Mouse (Mus musculus) forebrain, embryonic 11.5 days (tissue): Measurements from ENCODE around the gene Syngr1. TPM values are rescaled to one million over a fixed set of nuclear protein-coding genes. Genes with fewer than 3 reads are reported as not detected.

Source experiments
- ATAC-seq: fragments of 200-750 bp; cut with Nextera tagmentation; replicated peaks from 2 replicates; pipeline ENCODE4 v1.8.0; 2017; ENCODE audit warnings: moderate TSS enrichment; ENCODE audit not compliant: low FRiP score
- DNase-seq: peaks from one replicate; pipeline ENCODE4 v3.0.0-alpha.2; 2017; ENCODE audit warnings: low spot score
- H3K27ac ChIP-seq: fragments of 300-500 bp; sonication (generic); 2 replicates; pipeline ENCODE4 v1.5.1; 2014; ENCODE audit warnings: low read depth, low read length
- H3K27me3 ChIP-seq: fragments of 300-500 bp; sonication (generic); 2 replicates; pipeline ENCODE4 v1.6.1; 2014; ENCODE audit warnings: mild to moderate bottlenecking, low read length, mixed read lengths; ENCODE audit not compliant: control insufficient read depth, insufficient read depth
- H3K36me3 ChIP-seq: fragments of 300-500 bp; sonication (generic); 2 replicates; pipeline ENCODE4 v1.6.1; 2014; ENCODE audit warnings: mild to moderate bottlenecking, low read length, moderate library complexity, mixed read lengths; ENCODE audit not compliant: control insufficient read depth, insufficient read depth
- H3K4me1 ChIP-seq: fragments of 300-500 bp; sonication (generic); replicated peaks from 2 replicates; pipeline ENCODE4 v1.6.1; 2014; ENCODE audit warnings: low read length, mixed read lengths; ENCODE audit not compliant: control insufficient read depth, insufficient read depth
- H3K4me2 ChIP-seq: fragments of 300-500 bp; sonication (generic); 2 replicates; pipeline ENCODE4 v1.6.1; 2014; ENCODE audit warnings: low read depth, mild to moderate bottlenecking, low read length, moderate library complexity, mixed read lengths; ENCODE audit not compliant: severe bottlenecking
- H3K4me3 ChIP-seq: fragments of 300-500 bp; sonication (generic); 2 replicates; pipeline ENCODE4 v1.5.1; 2014; ENCODE audit warnings: low read depth, low read length
- H3K9ac ChIP-seq: fragments of 300-500 bp; sonication (generic); 2 replicates; pipeline ENCODE4 v1.6.1; 2014; ENCODE audit warnings: low read length
- H3K9me3 ChIP-seq: fragments of 300-500 bp; sonication (generic); 2 replicates; pipeline ENCODE4 v1.6.1; 2016; ENCODE audit warnings: low read length, mixed read lengths; ENCODE audit not compliant: control insufficient read depth
- WGBS: fragments of 180-500 bp; shearing (Covaris S2); extraction: QIAGEN DNeasy Blood & Tissue Kit; methylation state at CpG from one replicate; pipeline ENCODE4 v1.1.7; 2014; 5-methylcytosine and 5-hydroxymethylcytosine counted together
- polyA plus RNA-seq: library from polyadenylated mRNA; unstranded; fragments of >200 nt; fragmentation: Nextera tagmentation; extraction: Ambion mirVana; gene quantifications from 2 replicates; pipeline ENCODE4 v1.2.1, GENCODE M21; 2014

Gene Syngr1
- polyA plus RNA-seq, 1 experiment from 2014 or later = 11.3 TPM

DNA sequence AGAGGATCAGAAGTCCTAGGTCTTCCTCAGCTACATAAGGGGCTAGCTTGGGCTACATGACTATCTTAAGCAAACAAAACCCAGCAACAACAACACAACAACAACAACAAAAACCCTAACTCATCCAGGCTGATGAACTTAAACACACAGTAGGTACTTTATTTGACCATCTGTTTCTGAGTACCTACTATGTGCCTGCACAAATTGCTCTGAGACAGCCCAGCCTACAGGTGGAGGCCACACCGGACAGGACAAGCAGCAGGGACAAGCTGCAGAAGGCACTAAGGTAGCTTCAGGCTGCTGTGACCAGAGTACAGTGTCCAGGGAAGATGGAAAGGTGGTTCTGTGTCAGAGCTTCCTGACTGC lies 17.9 kb upstream of the Syngr1 start:
- 96% methylated on average over 1 of the region's 1 CpGs for WGBS
- Histone ChIP-seq H3K4me3 (no peak overlapping the region), H3K27me3 (no peaks in the 10 kb centered on the region), H3K9ac (no peak overlapping the region), H3K4me1 (no peaks in the 10 kb centered on the region; the same call in 1 of the 2 replicates), H3K27ac (no peak overlapping the region), H3K4me2 (no peak overlapping the region), H3K36me3 (peaks cover 7% of the 10 kb centered on the region; the same call in 1 of the 2 replicates), H3K9me3 (no peaks in the 10 kb centered on the region)
- DNase-seq = no peak
- no peak for ATAC-seq

GRCm38 (mm10) chr15:80074663-80075373 lies 16.3 kb upstream of the Syngr1 start:
- H3K36me3 ChIP-seq = peaks cover 13% of the 10 kb centered on the region
- no peaks in the 10 kb centered on the region for H3K9me3 ChIP-seq
- H3K9ac ChIP-seq = no peak overlapping the region
- no peak for DNase-seq
- H3K27ac ChIP-seq = peak overlapping the region; percentile 21; the same call in 1 of the 2 replicates
- 83% methylated on average over 6 of the region's 6 CpGs for WGBS
- H3K27me3 ChIP-seq = no peaks in the 10 kb centered on the region
- H3K4me3 ChIP-seq = no peak overlapping the region
- H3K4me1 ChIP-seq = no peaks in the 10 kb centered on the region; the same call in 1 of the 2 replicates
- no peak overlapping the region for H3K4me2 ChIP-seq
- ATAC-seq = no peak

- Histone ChIP-seq H3K4me1 (peaks cover 2% of the 10 kb centered on the region; the same call in 1 of the 2 replicates), H3K27me3 (no peaks in the 10 kb centered on the region), H3K4me3 (no peak overlapping the region), H3K4me2 (no peak overlapping the region), H3K9me3 (no peaks in the 10 kb centered on the region), H3K36me3 (peaks cover 17% of the 10 kb centered on the region), H3K9ac (no peak overlapping the region), H3K27ac (no peak overlapping the region)
- DNase-seq (no peak), ATAC-seq (no peak)
- 54% methylated on average over 3 of the region's 3 CpGs for WGBS
Measured at GRCm38 (mm10) chr15:80075374-80075694, 15.8 kb upstream of the Syngr1 start.

GRCm38 (mm10) chr15:80075733-80076337 lies 15.3 kb upstream of the Syngr1 start:
- ATAC-seq (0 out of 2 replicates have a peak, but pooled peaks have one; percentile 16), DNase-seq (no peak)
- Histone ChIP-seq H3K4me2 (no peak overlapping the region), H3K27me3 (no peaks in the 10 kb centered on the region), H3K27ac (0 out of 2 replicates have a peak overlapping the region, but pooled peaks have one; percentile 31), H3K36me3 (peaks cover 21% of the 10 kb centered on the region), H3K4me1 (peaks cover 3% of the 10 kb centered on the region; the same call in 1 of the 2 replicates), H3K4me3 (no peak overlapping the region), H3K9ac (no peak overlapping the region), H3K9me3 (no peaks in the 10 kb centered on the region)
- WGBS = 30% methylated on average over 5 of the region's 5 CpGs

- Histone ChIP-seq H3K27me3 (no peaks in the 10 kb centered on the region), H3K27ac (0 out of 2 replicates have a peak overlapping the region, but pooled peaks have one; percentile 31), H3K4me3 (no peak overlapping the region), H3K36me3 (peaks cover 26% of the 10 kb centered on the region), H3K4me1 (peaks cover 8% of the 10 kb centered on the region; the same call in 1 of the 2 replicates), H3K4me2 (no peak overlapping the region), H3K9ac (no peak overlapping the region), H3K9me3 (no peaks in the 10 kb centered on the region)
- DNase-seq = peak; percentile 89
- ATAC-seq = peak; percentile 42
- 1% methylated on average over 2 of the region's 2 CpGs for WGBS
Measured at GRCm38 (mm10) chr15:80076338-80077136, 14.6 kb upstream of the Syngr1 start.

DNA sequence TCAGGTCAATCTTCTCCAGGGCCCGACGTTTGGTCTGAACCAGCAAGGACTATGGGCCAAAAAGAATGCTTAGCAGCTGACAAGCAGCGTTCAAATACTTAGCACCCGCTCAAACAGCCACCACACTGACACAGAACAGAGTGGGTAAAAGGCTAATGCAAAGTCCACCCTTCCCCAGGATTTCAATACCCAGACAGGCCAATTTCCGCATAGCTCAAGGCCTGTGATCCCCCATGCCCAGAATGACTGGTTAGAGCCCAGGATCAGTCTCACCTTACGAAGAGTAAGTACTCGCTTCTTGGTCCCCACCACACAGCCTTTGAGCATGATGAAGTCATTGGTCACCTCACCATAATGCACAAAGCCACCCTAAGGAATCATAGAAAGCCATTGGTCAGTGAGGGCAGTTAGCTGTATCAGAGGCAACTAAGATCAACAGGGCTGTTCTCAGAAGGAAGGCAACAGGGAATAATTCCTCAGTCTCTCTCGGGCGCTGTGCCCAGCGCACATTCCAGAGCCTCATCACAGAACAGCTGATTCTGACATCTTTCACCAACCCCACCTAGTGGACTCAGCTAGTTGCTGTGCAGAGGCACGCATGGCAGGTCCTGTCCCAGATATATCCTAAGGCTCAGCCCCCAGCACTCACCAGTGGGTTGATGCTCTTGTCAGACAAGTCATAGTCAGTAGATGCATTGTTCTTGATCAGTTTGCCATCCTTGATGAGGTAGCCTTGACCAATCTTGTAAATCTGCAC lies 12.9 kb upstream of the Syngr1 start:
- no peaks in the 10 kb centered on the region for H3K9me3 ChIP-seq
- H3K4me3 ChIP-seq = no peak overlapping the region
- no peak overlapping the region for H3K4me2 ChIP-seq
- H3K9ac ChIP-seq = no peak overlapping the region
- DNase-seq = no peak
- no peak for ATAC-seq
- no peak overlapping the region for H3K27ac ChIP-seq
- H3K36me3 ChIP-seq = peaks cover 26% of the 10 kb centered on the region
- 80% methylated on average over 11 of the region's 11 CpGs for WGBS
- peaks cover 13% of the 10 kb centered on the region for H3K4me1 ChIP-seq
- H3K27me3 ChIP-seq = no peaks in the 10 kb centered on the region

DNA sequence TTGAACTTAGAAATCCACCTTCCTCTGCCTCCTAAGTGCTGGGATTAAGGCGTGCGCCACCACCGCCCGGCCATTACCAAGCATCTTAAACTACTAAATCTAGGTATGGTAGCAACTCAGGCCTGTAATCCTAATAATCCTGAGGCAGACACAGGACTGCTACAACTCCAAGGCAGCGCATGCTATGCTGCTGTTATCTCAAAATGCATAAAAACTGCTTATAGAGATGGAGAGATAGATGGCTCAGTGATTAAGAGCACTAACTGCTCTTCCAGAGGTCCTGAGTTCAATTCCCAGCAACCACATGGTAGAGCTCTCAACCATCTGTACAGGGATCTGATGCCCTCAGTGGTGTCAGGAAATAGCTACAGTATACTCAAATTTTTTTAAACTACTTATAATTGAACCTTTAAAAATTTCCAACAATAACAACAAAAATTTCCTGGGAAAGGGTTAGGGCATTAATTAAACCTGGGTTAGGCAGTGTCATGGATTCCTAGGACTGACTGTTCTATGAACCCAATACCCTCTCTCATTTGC lies 11.9 kb upstream of the Syngr1 start:
- 88% methylated on average over 5 of the region's 5 CpGs for WGBS
- Histone ChIP-seq H3K27ac (no peak overlapping the region), H3K27me3 (no peaks in the 10 kb centered on the region), H3K4me2 (no peak overlapping the region), H3K4me3 (no peak overlapping the region), H3K9ac (no peak overlapping the region; the same call in 1 of the 2 replicates), H3K9me3 (no peaks in the 10 kb centered on the region), H3K36me3 (peaks cover 26% of the 10 kb centered on the region), H3K4me1 (peaks cover 13% of the 10 kb centered on the region)
- DNase-seq = no peak
- ATAC-seq = no peak

DNA sequence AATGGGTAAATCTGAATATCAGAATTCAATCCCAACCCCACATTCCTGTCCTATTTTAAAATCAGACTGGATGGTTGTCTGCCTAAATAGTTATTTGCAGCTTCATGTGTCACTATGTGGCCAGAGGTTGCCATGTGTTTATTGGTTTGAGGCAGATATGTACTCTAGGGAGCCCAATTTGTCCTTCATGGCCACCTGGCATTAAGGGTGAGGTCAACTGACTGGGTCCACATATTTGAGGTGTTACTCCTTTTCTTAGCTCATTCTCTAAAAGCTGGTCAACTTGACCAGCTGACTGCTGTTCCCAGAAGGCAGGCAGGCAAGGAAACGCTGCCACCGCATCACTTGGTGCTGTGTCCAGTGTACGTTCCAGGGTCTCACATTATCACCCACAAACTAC lies 11.2 kb upstream of the Syngr1 start:
- no peak overlapping the region for H3K4me3 ChIP-seq

More for the DNA sequence above, 11.2 kb upstream of the Syngr1 start:
- Histone ChIP-seq H3K9me3 (no peaks in the 10 kb centered on the region), H3K4me1 (peaks cover 13% of the 10 kb centered on the region), H3K4me2 (no peak overlapping the region), H3K27me3 (no peaks in the 10 kb centered on the region), H3K36me3 (peaks cover 26% of the 10 kb centered on the region), H3K27ac (no peak overlapping the region), H3K9ac (no peak overlapping the region)
- 84% methylated on average over 3 of the region's 3 CpGs for WGBS
- DNase-seq = no peak
- no peak for ATAC-seq
